Mouse (Mus musculus) R1 (cell line): ENCODE data around the gene Tmem202.
A peak's percentile ranks its signal among the peaks of the same experiment; 100 is the strongest.

Source experiments
- DNase-seq: peaks from one replicate; pipeline ENCODE4 v3.0.0-alpha.2; 2018; ENCODE audit warnings: low read depth, low spot score

Gene Tmem202

GRCm38 (mm10) chr9:59539441-59540137, at the start of gene Tmem202, which contains the start of gene Hexa:
Tmem202 (minus strand) TSS chr9:59539847.
Hexa (plus strand) TSS chr9:59539540.
- DNase-seq = peak; percentile 94

- DNase-seq = peak; percentile 54
These were observed 49.3 kb upstream of the Tmem202 start for GRCm38 (mm10) chr9:59588710-59589671.

- no peak for DNase-seq
These were observed 48.6 kb upstream of the Tmem202 start for GRCm38 (mm10) chr9:59588252-59588651.

GRCm38 (mm10) chr9:59584871-59585308, 45.2 kb upstream of the Tmem202 start:
- peak; percentile 87 for DNase-seq

GRCm38 (mm10) chr9:59578505-59578867, 38.8 kb upstream of the Tmem202 start:
- no peak for DNase-seq

- peak; percentile 99 for DNase-seq
These were observed 38.3 kb upstream of the Tmem202 start, which contains the start of gene Celf6 for GRCm38 (mm10) chr9:59577844-59578504. Celf6 (plus strand) TSS chr9:59577917.

GRCm38 (mm10) chr9:59577401-59577800, 37.8 kb upstream of the Tmem202 start:
- no peak for DNase-seq

- no peak for DNase-seq
These were observed 32.2 kb upstream of the Tmem202 start for GRCm38 (mm10) chr9:59571852-59572251.

- DNase-seq = peak; percentile 86
These were observed 27.5 kb upstream of the Tmem202 start for GRCm38 (mm10) chr9:59567111-59567510.

- DNase-seq = peak; percentile 93
These were observed 26.0 kb upstream of the Tmem202 start for GRCm38 (mm10) chr9:59565600-59565999.

GRCm38 (mm10) chr9:59553719-59554118, 14.1 kb upstream of the Tmem202 start:
- DNase-seq = no peak

GRCm38 (mm10) chr9:59552610-59553009, 13.0 kb upstream of the Tmem202 start:
- no peak for DNase-seq

GRCm38 (mm10) chr9:59551620-59552031, 12.0 kb upstream of the Tmem202 start:
- DNase-seq = no peak

GRCm38 (mm10) chr9:59551017-59551416, 11.4 kb upstream of the Tmem202 start:
- DNase-seq = no peak

- no peak for DNase-seq
These were observed 10.4 kb upstream of the Tmem202 start for GRCm38 (mm10) chr9:59550077-59550476.

- peak; percentile 84 for DNase-seq
These were observed 9.4 kb upstream of the Tmem202 start for GRCm38 (mm10) chr9:59548961-59549487.

- no peak for DNase-seq
These were observed 8.2 kb upstream of the Tmem202 start for GRCm38 (mm10) chr9:59547869-59548268.

GRCm38 (mm10) chr9:59544739-59545138, 5.1 kb upstream of the Tmem202 start:
- no peak for DNase-seq

- no peak for DNase-seq
These were observed 3.2 kb upstream of the Tmem202 start for GRCm38 (mm10) chr9:59542766-59543324.

- no peak for DNase-seq
These were observed 2.0 kb upstream of the Tmem202 start for GRCm38 (mm10) chr9:59541617-59542016.

GRCm38 (mm10) chr9:59537651-59538050, 2.0 kb downstream of the Tmem202 start:
- no peak for DNase-seq
